Mouse (Mus musculus) myocyte (in vitro differentiated cells): ENCODE measurements around the gene Ndufb10.

ENCODE experiments used
- CEBPB ChIP-seq: IDR thresholded peaks from 2 replicates; pipeline ENCODE4 v1.6.1; 2011; ENCODE audit warnings: mild to moderate bottlenecking, moderate library complexity; ENCODE audit not compliant: poor library complexity, insufficient read depth, severe bottlenecking
- E2F4 ChIP-seq: IDR thresholded peaks from one replicate; pipeline ENCODE4 v1.6.1; 2011; ENCODE audit warnings: mild to moderate bottlenecking, control low read depth, moderate library complexity; ENCODE audit not compliant: insufficient read depth
- MAX ChIP-seq: IDR thresholded peaks from one replicate; pipeline ENCODE4 v1.6.1; 2011; ENCODE audit warnings: low read depth, mild to moderate bottlenecking, control low read depth
- POLR2A ChIP-seq: IDR thresholded peaks from one replicate; pipeline ENCODE4 v1.6.1; 2011; ENCODE audit warnings: low read depth, mild to moderate bottlenecking, control low read depth, moderate library complexity; ENCODE audit not compliant: insufficient read length
- POLR2AphosphoS2 ChIP-seq: IDR thresholded peaks from one replicate; pipeline ENCODE4 v1.6.1; 2011; ENCODE audit warnings: low read depth, control low read depth; ENCODE audit not compliant: insufficient read length
- REST ChIP-seq: IDR thresholded peaks from one replicate; pipeline ENCODE4 v1.6.1; 2011; ENCODE audit warnings: mild to moderate bottlenecking, control low read depth, moderate library complexity; ENCODE audit not compliant: insufficient read depth, insufficient read length
- TCF12 ChIP-seq: IDR thresholded peaks from one replicate; pipeline ENCODE4 v1.6.1; 2011; ENCODE audit warnings: mild to moderate bottlenecking, control low read depth; ENCODE audit not compliant: poor library complexity, insufficient read depth, severe bottlenecking
- TCF3 ChIP-seq: IDR thresholded peaks from one replicate; pipeline ENCODE4 v1.6.1; 2011; ENCODE audit warnings: low read depth, control low read depth; ENCODE audit not compliant: insufficient read length
- USF1 ChIP-seq: IDR thresholded peaks from one replicate; pipeline ENCODE4 v1.6.1; 2011; ENCODE audit warnings: low read depth, mild to moderate bottlenecking, control low read depth, moderate library complexity

DNA sequence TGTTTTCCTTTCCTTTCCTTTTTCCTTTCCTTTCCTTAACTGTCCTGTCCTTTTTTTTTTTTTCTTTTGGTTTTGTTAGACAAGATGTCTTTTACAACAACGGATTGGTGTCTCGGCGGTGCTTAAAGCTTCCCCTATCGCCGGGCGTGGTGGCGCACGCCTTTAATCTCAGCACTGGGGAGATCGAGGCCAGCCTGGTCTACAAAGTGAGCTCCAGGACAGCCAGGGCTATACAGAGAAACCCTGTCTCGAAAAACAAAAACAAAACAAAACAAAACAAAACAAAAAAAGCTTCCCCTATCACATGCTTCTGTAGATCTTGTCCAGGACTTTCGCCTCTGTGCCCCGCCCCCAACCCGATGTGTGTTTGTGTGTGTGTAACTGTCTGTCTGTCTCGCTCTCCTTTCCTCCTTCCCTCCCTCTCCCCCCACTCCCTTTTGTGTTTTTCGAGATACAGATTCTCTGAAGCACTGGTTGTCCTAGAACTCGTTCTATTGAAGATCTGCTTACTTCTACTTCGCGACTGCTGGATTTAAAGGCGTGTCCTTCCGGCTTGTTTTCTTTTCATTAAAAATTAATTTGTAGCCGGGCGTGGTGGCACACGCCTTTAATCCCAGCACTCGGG lies 16.4 kb downstream of the Ndufb10 start:
- no peak for TF ChIP-seq TCF3
- TF ChIP-seq POLR2A, result no peak
- no peak for TF ChIP-seq MAX
- TF ChIP-seq USF1, result no peak
- no peak for TF ChIP-seq E2F4
- TF ChIP-seq CEBPB, result no peak
- no peak for TF ChIP-seq TCF12
- TF ChIP-seq POLR2AphosphoS2, result no peak
- no peak for TF ChIP-seq REST
